Mouse (Mus musculus): ENCODE results near the gene Vmn1r42.

- TF ChIP-seq CTCF (IDR thresholded peaks at IDR 0.05; ENCODE audit: low read depth, low read length): no peak
- TF ChIP-seq POLR2A (IDR thresholded peaks at IDR 0.05; ENCODE audit: borderline replicate concordance, low read depth, low read length): no peak
Measured at GRCm38 (mm10) chr6:89883360-89883759, 7.1 kb upstream of the Vmn1r42 start, which contains the start of gene Vmn1r44.

All from bone marrow macrophage, adult 2 months (primary cell).